31 mouse cellular contexts compared by ENCODE assay signal in the genomic region with DNA sequence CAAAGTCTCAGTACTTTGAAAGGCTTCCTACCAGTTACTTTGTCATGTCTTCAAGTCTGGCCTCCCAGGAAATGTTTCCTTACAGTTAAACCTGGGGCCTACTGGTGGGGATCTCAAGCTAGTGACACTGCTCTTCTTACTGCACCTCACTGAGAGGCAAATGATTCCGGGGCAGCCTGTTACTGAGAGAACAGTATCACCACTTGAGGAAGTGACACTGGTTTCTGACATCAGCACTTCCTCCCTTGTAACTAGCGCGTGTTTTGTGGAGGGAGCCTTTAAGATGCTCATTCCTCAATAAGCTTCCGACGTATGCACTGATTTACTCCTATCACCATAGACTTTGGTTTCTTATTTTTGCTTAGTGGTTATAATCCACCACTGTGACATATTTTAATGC. TPM values are rescaled to one million over a fixed set of nuclear protein-coding genes. Genes with fewer than 3 reads are reported as not detected.
DNase-seq lines count a peak whose midpoint lies in the region; ATAC-seq and TF ChIP-seq lines count a peak whose summit lies in the region.
"Had no signal": no experiment of that assay in that cellular context is flagged by ENCODE, and none has a peak within 500 bp of the region (broad histone marks: within the 10 kb centered on the region; RNA-seq: fewer than 3 reads in every experiment).

No protein-coding gene starts in this region.

- no peaks in the 10 kb centered on the region for H3K9me3 ChIP-seq in liver, postnatal 0 days (ENCODE audit: low read length)
- H3K9me3 ChIP-seq in midbrain, postnatal 0 days (ENCODE audit: low read length) = no peaks in the 10 kb centered on the region
- H3K9me3 ChIP-seq: embryonic facial prominence, embryonic 13.5 days; forebrain, embryonic 10.5 days; forebrain, embryonic 15.5 days; heart, embryonic 13.5 days; hindbrain, embryonic 15.5 days; limb, embryonic 12.5 days; midbrain, embryonic 10.5 days; midbrain, embryonic 15.5 days; neural tube, embryonic 15.5 days; stomach, embryonic 15.5 days had no signal

- H3K4me2 ChIP-seq in liver, postnatal 0 days (ENCODE audit: low read depth, low read length) = no peak overlapping the region
- H3K4me2 ChIP-seq in midbrain, postnatal 0 days (ENCODE audit: low read depth, low read length, poor library complexity, severe bottlenecking) = no peak overlapping the region
- H3K4me2 ChIP-seq: embryonic facial prominence, embryonic 13.5 days; forebrain, embryonic 15.5 days; heart, embryonic 13.5 days; hindbrain, embryonic 15.5 days; limb, embryonic 12.5 days; liver, embryonic 11.5 days; midbrain, embryonic 15.5 days; neural tube, embryonic 15.5 days; stomach, embryonic 15.5 days had no signal

- 67% methylated on average over 5 of the region's 5 CpGs for WGBS in liver, postnatal 0 days (ENCODE audit: insufficient replicate concordance)
- 96% methylated on average over 5 of the region's 5 CpGs for WGBS in midbrain, postnatal 0 days

- ATAC-seq in liver, postnatal 0 days = peak; percentile 15; the same call in 1 of the 2 replicates
- ATAC-seq in midbrain, postnatal 0 days (ENCODE audit: low FRiP score) = no peak
- ATAC-seq: CD4-positive, CD25-positive, alpha-beta regulatory T cell, adult 4 months; forebrain, embryonic 15.5 days; inflammation-experienced regulatory T-cells, adult 6 months; midbrain, embryonic 15.5 days had no signal

- no peak overlapping the region for H3K4me3 ChIP-seq in liver, postnatal 0 days (ENCODE audit: low read depth, low read length)
- H3K4me3 ChIP-seq in bone marrow macrophage, adult 2 months (ENCODE audit: insufficient read depth, low read length) = no peak overlapping the region
- H3K4me3 ChIP-seq in midbrain, postnatal 0 days (ENCODE audit: low read depth, low read length) = no peak overlapping the region
- H3K4me3 ChIP-seq: embryonic facial prominence, embryonic 13.5 days; forebrain, embryonic 10.5 days; forebrain, embryonic 15.5 days; heart, adult 2 months; heart, embryonic 13.5 days; hindbrain, embryonic 15.5 days; limb, embryonic 12.5 days; midbrain, embryonic 10.5 days; midbrain, embryonic 15.5 days; neural tube, embryonic 15.5 days; stomach, embryonic 15.5 days had no signal

- H3K27ac ChIP-seq in liver, postnatal 0 days (ENCODE audit: low read depth) = no peak overlapping the region
- peak overlapping the region; percentile 24 for H3K27ac ChIP-seq in bone marrow macrophage, adult 2 months (ENCODE audit: insufficient read depth, low read depth, low read length)
- H3K27ac ChIP-seq in midbrain, postnatal 0 days (ENCODE audit: low read depth, low read length) = no peak overlapping the region
- H3K27ac ChIP-seq: embryonic facial prominence, embryonic 13.5 days; forebrain, embryonic 10.5 days; forebrain, embryonic 15.5 days; heart, adult 2 months; heart, embryonic 13.5 days; hindbrain, embryonic 15.5 days; limb, embryonic 12.5 days; macrophage; midbrain, embryonic 10.5 days; midbrain, embryonic 15.5 days; neural tube, embryonic 15.5 days; stomach, embryonic 15.5 days had no signal

- TF ChIP-seq CTCF in liver, postnatal 0 days (IDR thresholded peaks at IDR 0.05; ENCODE audit: low read depth) = no peak
- TF ChIP-seq CTCF in bone marrow macrophage, adult 2 months (IDR thresholded peaks at IDR 0.05; ENCODE audit: low read depth, low read length) = no peak
- TF ChIP-seq CTCF in midbrain, postnatal 0 days (IDR thresholded peaks at IDR 0.05) = no peak

- DNase-seq in liver, postnatal 0 days = no peak
- no peak for DNase-seq in liver
- DNase-seq in monocyte, adult 2 months (ENCODE audit: low read depth in 1 of 2, low spot score in 2 of 2) = peak; percentile 12 to 14
- DNase-seq in cerebellum, postnatal 14 days = no peak
- DNase-seq in midbrain, postnatal 0 days (ENCODE audit: low spot score) = no peak
- DNase-seq in right cerebral cortex, adult 2 months (ENCODE audit: low spot score in 2 of 2) = no peak
- DNase-seq: adrenal gland, postnatal 36 days; cerebellum, adult 8-10 months; gastrocnemius, postnatal 25 days; heart, adult 2 months; heart, postnatal 10 days; kidney, adult 11 months; kidney, postnatal 14 days; right cerebral cortex, adult 18-20 months; right cerebral cortex, postnatal 4 days; thymus, postnatal 14 days had no signal

- TF ChIP-seq EP300 in liver, postnatal 0 days (IDR thresholded peaks at IDR 0.05; ENCODE audit: low read depth) = no peak

- H3K9ac ChIP-seq in liver, postnatal 0 days (replicated peaks) = no peak overlapping the region
- H3K9ac ChIP-seq in midbrain, postnatal 0 days (replicated peaks; ENCODE audit: low read length, poor library complexity, severe bottlenecking) = no peak overlapping the region
- H3K9ac ChIP-seq: embryonic facial prominence, embryonic 13.5 days; forebrain, embryonic 15.5 days; heart, embryonic 13.5 days; hindbrain, embryonic 15.5 days; limb, embryonic 12.5 days; midbrain, embryonic 15.5 days; neural tube, embryonic 15.5 days; stomach, embryonic 15.5 days had no signal

- TF ChIP-seq POLR2A in bone marrow macrophage, adult 2 months (IDR thresholded peaks at IDR 0.05; ENCODE audit: borderline replicate concordance, low read depth, low read length) = no peak

- H3K4me1 ChIP-seq in liver, postnatal 0 days (ENCODE audit: insufficient read depth) = no peaks in the 10 kb centered on the region
- H3K4me1 ChIP-seq in bone marrow macrophage, adult 2 months (ENCODE audit: control insufficient read depth, insufficient read depth, low read length) = peaks cover 14% of the 10 kb centered on the region
- H3K4me1 ChIP-seq in midbrain, postnatal 0 days (ENCODE audit: insufficient read depth, low read length) = no peaks in the 10 kb centered on the region
- H3K4me1 ChIP-seq: embryonic facial prominence, embryonic 13.5 days; forebrain, embryonic 10.5 days; forebrain, embryonic 15.5 days; heart, embryonic 13.5 days; hindbrain, embryonic 15.5 days; limb, embryonic 12.5 days; midbrain, embryonic 10.5 days; midbrain, embryonic 15.5 days; neural tube, embryonic 15.5 days; stomach, embryonic 15.5 days had no signal

- H3K27me3 ChIP-seq in liver, postnatal 0 days (ENCODE audit: insufficient read depth, low read length) = no peaks in the 10 kb centered on the region
- no peaks in the 10 kb centered on the region for H3K27me3 ChIP-seq in midbrain, postnatal 0 days (ENCODE audit: insufficient read depth, low read length)
- H3K27me3 ChIP-seq: embryonic facial prominence, embryonic 13.5 days; forebrain, embryonic 15.5 days; heart, embryonic 13.5 days; hindbrain, embryonic 15.5 days; limb, embryonic 12.5 days; midbrain, embryonic 15.5 days; neural tube, embryonic 15.5 days; stomach, embryonic 15.5 days had no signal

- H3K36me3 ChIP-seq in liver, postnatal 0 days (replicated peaks; ENCODE audit: insufficient read depth, low read length) = peaks cover 31% of the 10 kb centered on the region
- H3K36me3 ChIP-seq in midbrain, postnatal 0 days (ENCODE audit: insufficient read depth, low read length) = peaks cover 9% of the 10 kb centered on the region

RNA-seq across cellular contexts. Expression of a gene that starts 16.8 kb away (rescaled TPM):
- 3.8 and 3.9 TPM in 2 replicates for polyA plus RNA-seq in liver, postnatal 0 days (2015; fragmentation: Nextera tagmentation; extraction: Ambion mirVana)
- polyA plus RNA-seq in bone marrow macrophage, adult 2 months (2012; ENCODE audit: insufficient read depth, insufficient read length, missing spikeins) = 8.9 and 12.0 TPM in 2 replicates
- 13.2 and 17.9 TPM in 2 replicates for total RNA-seq in midbrain, postnatal 0 days (2014; rRNA removed)
- polyA plus RNA-seq in midbrain, postnatal 0 days (2015; fragmentation: Nextera tagmentation; extraction: Ambion mirVana) = 6.7 and 8.3 TPM in 2 replicates

RNA-seq across cellular contexts. Expression of a gene that starts 39.4 kb away (rescaled TPM):
- polyA plus RNA-seq in liver, postnatal 0 days (2015; fragmentation: Nextera tagmentation; extraction: Ambion mirVana) = 1.9 and 2.0 TPM in 2 replicates
- polyA plus RNA-seq in bone marrow macrophage, adult 2 months (2012; ENCODE audit: insufficient read depth, insufficient read length, missing spikeins) = 1.8 and 2.7 TPM in 2 replicates
- 61.0 and 71.8 TPM in 2 replicates for total RNA-seq in midbrain, postnatal 0 days (2014; rRNA removed)
- 56.5 and 64.5 TPM in 2 replicates for polyA plus RNA-seq in midbrain, postnatal 0 days (2015; fragmentation: Nextera tagmentation; extraction: Ambion mirVana)

Comparison
In these comparisons a context has a peak if more than half of its experiments do, and no peak if none do; other contexts are left out.
1. DNase-seq: peak in monocyte, adult 2 months (2 of 2); none in liver, postnatal 0 days (single experiment), liver (single experiment), cerebellum, postnatal 14 days (0 of 2), midbrain, postnatal 0 days (single experiment) and right cerebral cortex, adult 2 months (0 of 2).
2. RNA of a gene that starts 39.4 kb away (polyA plus RNA-seq): 56.5 to 64.5 TPM in midbrain, postnatal 0 days; 1.9 to 2.0 TPM in liver, postnatal 0 days and 1.8 to 2.7 TPM in bone marrow macrophage, adult 2 months; every median in the first group is over 10 times any median in the second.